Mouse (Mus musculus): ENCODE measurements at regions not wholly inside any gene's neighbourhood (a gene's known extent, or its start where the extent isn't known, plus 50 kb on each side); places are given as distances from the start of the nearest gene placed in this dataset.
A peak's percentile ranks its signal among the peaks of the same experiment; 100 is the strongest.

GRCm38 (mm10) chr3:33440905-33441304 lies 297.9 kb upstream of the Pex5l start:
- DNase-seq = no peak

- DNase-seq = no peak
These were observed 297.5 kb upstream of the Pex5l start for GRCm38 (mm10) chr3:33440500-33440899.

- peak; percentile 11 for DNase-seq
These were observed 273.9 kb upstream of the Pex5l start for GRCm38 (mm10) chr3:33416922-33417321.

- no peak for DNase-seq
These were observed 273.3 kb upstream of the Pex5l start for GRCm38 (mm10) chr3:33416321-33416720.

GRCm38 (mm10) chr3:33401904-33402303 lies 258.9 kb upstream of the Pex5l start:
- DNase-seq = peak; percentile 50

GRCm38 (mm10) chr3:33399321-33399720 lies 256.3 kb upstream of the Pex5l start:
- peak; percentile 35 for DNase-seq

GRCm38 (mm10) chr3:33398326-33398725 lies 255.3 kb upstream of the Pex5l start:
- DNase-seq = peak; percentile 64

- peak; percentile 94 for DNase-seq
These were observed 254.2 kb upstream of the Pex5l start for GRCm38 (mm10) chr3:33397217-33397616.

- DNase-seq = peak; percentile 73
These were observed 249.4 kb upstream of the Pex5l start for GRCm38 (mm10) chr3:33392541-33392822.

- peak; percentile 84 for DNase-seq
These were observed 248.9 kb upstream of the Pex5l start for GRCm38 (mm10) chr3:33391765-33392540.

GRCm38 (mm10) chr3:33388171-33388570 lies 245.1 kb upstream of the Pex5l start:
- DNase-seq = no peak

- peak; percentile 15 for DNase-seq
These were observed 240.6 kb upstream of the Pex5l start for GRCm38 (mm10) chr3:33383622-33384021.

GRCm38 (mm10) chr3:33379604-33380003 lies 236.6 kb upstream of the Pex5l start:
- DNase-seq = peak; percentile 70

- no peak for DNase-seq
These were observed 232.1 kb upstream of the Pex5l start for GRCm38 (mm10) chr3:33375161-33375560.

- DNase-seq = no peak
These were observed 229.8 kb upstream of the Pex5l start for GRCm38 (mm10) chr3:33372806-33373205.

GRCm38 (mm10) chr3:33363521-33363920 lies 220.5 kb upstream of the Pex5l start:
- no peak for DNase-seq

GRCm38 (mm10) chr3:33360030-33360429 lies 217.0 kb upstream of the Pex5l start:
- no peak for DNase-seq

- DNase-seq = no peak
These were observed 210.8 kb upstream of the Pex5l start for GRCm38 (mm10) chr3:33353860-33354259.

GRCm38 (mm10) chr3:33350986-33351385 lies 207.9 kb upstream of the Pex5l start:
- no peak for DNase-seq

GRCm38 (mm10) chr3:33334056-33334455 lies 191.0 kb upstream of the Pex5l start:
- DNase-seq = no peak

- peak; percentile 93 for DNase-seq
These were observed 174.6 kb upstream of the Pex5l start for GRCm38 (mm10) chr3:33317691-33318090.

GRCm38 (mm10) chr3:33312230-33312825 lies 169.3 kb upstream of the Pex5l start:
- no peak for DNase-seq

- DNase-seq = peak; percentile 89
These were observed 165.2 kb upstream of the Pex5l start for GRCm38 (mm10) chr3:33308212-33308611.

GRCm38 (mm10) chr3:33306169-33306568 lies 163.1 kb upstream of the Pex5l start:
- no peak for DNase-seq

GRCm38 (mm10) chr3:33305756-33306155 lies 162.7 kb upstream of the Pex5l start:
- no peak for DNase-seq
